Mouse (Mus musculus) intestine, embryonic 16.5 days (tissue): ENCODE measurements around the gene Trappc1. TPM values are rescaled to one million over a fixed set of nuclear protein-coding genes. Genes with fewer than 3 reads are reported as not detected.
A peak's percentile ranks its signal among the peaks of the same experiment; 100 is the strongest.

ENCODE experiments used
- ATAC-seq: fragments of 200-750 bp; cut with Nextera tagmentation; 2 replicates; pipeline ENCODE4 v1.8.0; 2017; ENCODE audit warnings: moderate TSS enrichment, moderate library complexity
- H3K27ac ChIP-seq: fragments of 300-500 bp; sonication (generic); 2 replicates; pipeline ENCODE4 v1.5.1; 2014; ENCODE audit warnings: mild to moderate bottlenecking, low read length
- H3K27me3 ChIP-seq: fragments of 300-500 bp; sonication (generic); replicated peaks from 2 replicates; pipeline ENCODE4 v1.6.1; 2014; ENCODE audit warnings: low read length, control low read depth, mixed read lengths; ENCODE audit not compliant: control insufficient read depth, insufficient read depth
- H3K36me3 ChIP-seq: fragments of 300-500 bp; sonication (generic); 2 replicates; pipeline ENCODE4 v1.6.1; 2014; ENCODE audit warnings: low read length, control low read depth; ENCODE audit not compliant: control insufficient read depth, insufficient read depth
- H3K4me1 ChIP-seq: fragments of 300-500 bp; sonication (generic); 2 replicates; pipeline ENCODE4 v1.6.1; 2014; ENCODE audit warnings: low read length, control low read depth, mixed read lengths; ENCODE audit not compliant: control insufficient read depth, insufficient read depth
- H3K4me2 ChIP-seq: fragments of 300-500 bp; sonication (generic); 2 replicates; pipeline ENCODE4 v1.6.1; 2014; ENCODE audit warnings: low read depth, low read length, control low read depth
- H3K4me3 ChIP-seq: fragments of 300-500 bp; sonication (generic); 2 replicates; pipeline ENCODE4 v1.5.1; 2014; ENCODE audit warnings: mild to moderate bottlenecking, low read length
- H3K9ac ChIP-seq: fragments of 300-500 bp; sonication (generic); 2 replicates; pipeline ENCODE4 v1.6.1; 2014; ENCODE audit warnings: low read depth, low read length
- H3K9me3 ChIP-seq: fragments of 300-500 bp; sonication (generic); 2 replicates; pipeline ENCODE4 v1.6.1; 2016; ENCODE audit warnings: low read length, control low read depth; ENCODE audit not compliant: control insufficient read depth
- WGBS: fragments of 180-500 bp; shearing (Covaris S2); extraction: QIAGEN DNeasy Blood & Tissue Kit; methylation state at CpG from one replicate; pipeline ENCODE4 v1.1.7; 2014; 5-methylcytosine and 5-hydroxymethylcytosine counted together
- polyA plus RNA-seq: library from polyadenylated mRNA; unstranded; fragments of >200 nt; fragmentation: Nextera tagmentation; extraction: Ambion mirVana; gene quantifications from 2 replicates; pipeline ENCODE4 v1.2.1, GENCODE M21; 2015

Gene Trappc1
- polyA plus RNA-seq, 1 experiment from 2014 or later: 149 TPM

GRCm38 (mm10) chr11:69371601-69372000 is 47.8 kb downstream of the Trappc1 start:
- Histone ChIP-seq H3K27ac (peak overlapping the region; percentile 80), H3K4me1 (peaks cover 33% of the 10 kb centered on the region), H3K9me3 (no peaks in the 10 kb centered on the region), H3K9ac (peak overlapping the region; percentile 5; the same call in 1 of the 2 replicates), H3K36me3 (no peaks in the 10 kb centered on the region; the same call in 1 of the 2 replicates), H3K4me2 (no peak overlapping the region; the same call in 1 of the 2 replicates), H3K4me3 (no peak overlapping the region), H3K27me3 (no peaks in the 10 kb centered on the region)
- 52% methylated on average over 12 of the region's 12 CpGs for WGBS
- no peak for ATAC-seq

GRCm38 (mm10) chr11:69372056-69372779 is 48.4 kb downstream of the Trappc1 start:
- H3K27ac ChIP-seq: peak overlapping the region; percentile 55
- no peak overlapping the region for H3K4me3 ChIP-seq
- ATAC-seq: no peak
- 36% methylated on average over 12 of the region's 12 CpGs for WGBS
- H3K9me3 ChIP-seq: no peaks in the 10 kb centered on the region
- peaks cover 33% of the 10 kb centered on the region for H3K4me1 ChIP-seq
- no peaks in the 10 kb centered on the region; the same call in 1 of the 2 replicates for H3K36me3 ChIP-seq
- 0 out of 2 replicates have a peak overlapping the region, but pooled peaks have one; percentile 5 for H3K9ac ChIP-seq
- H3K4me2 ChIP-seq: no peak overlapping the region; the same call in 1 of the 2 replicates
- no peaks in the 10 kb centered on the region for H3K27me3 ChIP-seq

GRCm38 (mm10) chr11:69372780-69373170 is 49.0 kb downstream of the Trappc1 start:
- 59% methylated on average over 3 of the region's 3 CpGs for WGBS
- Histone ChIP-seq H3K27ac (peak overlapping the region; percentile 55; the same call in 1 of the 2 replicates), H3K4me1 (peaks cover 35% of the 10 kb centered on the region), H3K9me3 (no peaks in the 10 kb centered on the region), H3K27me3 (no peaks in the 10 kb centered on the region), H3K4me2 (no peak overlapping the region), H3K4me3 (no peak overlapping the region), H3K9ac (no peak overlapping the region), H3K36me3 (no peaks in the 10 kb centered on the region; the same call in 1 of the 2 replicates)
- no peak for ATAC-seq

GRCm38 (mm10) chr11:69373223-69373965 is 49.6 kb downstream of the Trappc1 start:
- no peak for ATAC-seq
- no peak overlapping the region for H3K27ac ChIP-seq
- H3K4me1 ChIP-seq: peaks cover 32% of the 10 kb centered on the region
- H3K36me3 ChIP-seq: no peaks in the 10 kb centered on the region; the same call in 1 of the 2 replicates
- H3K4me2 ChIP-seq: no peak overlapping the region
- H3K27me3 ChIP-seq: no peaks in the 10 kb centered on the region
- no peak overlapping the region for H3K9ac ChIP-seq
- H3K4me3 ChIP-seq: no peak overlapping the region
- 87% methylated on average over 16 of the region's 16 CpGs for WGBS
- H3K9me3 ChIP-seq: no peaks in the 10 kb centered on the region

Other genes starting within 250 kb of the Trappc1 start
- gene Vamp2, start 235.5 kb upstream of the Trappc1 start, polyA plus RNA-seq: 65.8 TPM in 2 replicates
- 13.6 and 13.7 TPM in 2 replicates for gene Per1, start 228.8 kb upstream of the Trappc1 start, polyA plus RNA-seq
- gene Hes7, start 203.6 kb upstream of the Trappc1 start, polyA plus RNA-seq: 0.29 and 0.33 TPM in 2 replicates
- gene 9130213A22Rik, start 201.4 kb upstream of the Trappc1 start, polyA plus RNA-seq: 0.11 and 0.29 TPM in 2 replicates
- gene Aloxe3, start 198.1 kb upstream of the Trappc1 start, polyA plus RNA-seq: 0.31 and 0.45 TPM in 2 replicates
- 0.33 and 0.38 TPM in 2 replicates for gene Alox12b, start 167.0 kb upstream of the Trappc1 start, polyA plus RNA-seq
- 0.13 and 0.15 TPM in 2 replicates for gene Alox8, start 126.1 kb upstream of the Trappc1 start, polyA plus RNA-seq
- gene Gucy2e, start 86.9 kb upstream of the Trappc1 start, polyA plus RNA-seq: 0.02 and 0.07 TPM in 2 replicates
- 17.3 and 17.8 TPM in 2 replicates for gene Cntrob, start 205 bp upstream of the Trappc1 start, polyA plus RNA-seq
- 1.7 and 2.4 TPM in 2 replicates for gene Kcnab3, start 2.3 kb downstream of the Trappc1 start, polyA plus RNA-seq
- 8.0 and 8.3 TPM in 2 replicates for gene Rnf227, start 16.5 kb downstream of the Trappc1 start, polyA plus RNA-seq
- 33.4 and 35.5 TPM in 2 replicates for gene Chd3, start 45.4 kb downstream of the Trappc1 start, polyA plus RNA-seq
- gene Naa38, start 71.5 kb downstream of the Trappc1 start, polyA plus RNA-seq: 168 and 170 TPM in 2 replicates
- 22.6 and 24.0 TPM in 2 replicates for gene Cyb5d1, start 71.7 kb downstream of the Trappc1 start, polyA plus RNA-seq
- gene Tmem88, start 74.3 kb downstream of the Trappc1 start, polyA plus RNA-seq: 30.8 and 31.0 TPM in 2 replicates
- 17.6 and 18.8 TPM in 2 replicates for gene Kdm6b, start 89.7 kb downstream of the Trappc1 start, polyA plus RNA-seq
- gene Dnah2, start 225.1 kb downstream of the Trappc1 start, polyA plus RNA-seq: 0.93 and 1.0 TPM in 2 replicates
- 6.3 and 6.8 TPM in 2 replicates for gene Efnb3, start 236.2 kb downstream of the Trappc1 start, polyA plus RNA-seq